ENCODE assay signal across 8 mouse cellular contexts in genomic region chr17:33782067-33782466, GRCm38 (mm10). TPM values are rescaled to one million over a fixed set of nuclear protein-coding genes. Genes with fewer than 3 reads are reported as not detected.
DNase-seq lines count a peak whose midpoint lies in the region; ATAC-seq and TF ChIP-seq lines count a peak whose summit lies in the region.

No protein-coding gene starts in this region.

- no peaks in the 10 kb centered on the region for H3K27me3 ChIP-seq in spleen, adult 2 months (ENCODE audit: control insufficient read depth, insufficient read depth, low read length)
- H3K27me3 ChIP-seq in forebrain, embryonic 11.5 days (ENCODE audit: control insufficient read depth, insufficient read depth, low read length), result no peaks in the 10 kb centered on the region
- no peaks in the 10 kb centered on the region for H3K27me3 ChIP-seq in limb, embryonic 12.5 days
- no peaks in the 10 kb centered on the region for H3K27me3 ChIP-seq in stomach, embryonic 16.5 days (ENCODE audit: control insufficient read depth, insufficient read depth, low read length)

- no peak for DNase-seq in spleen, adult 2 months (ENCODE audit: low read depth in 1 of 2, low spot score in 2 of 2)
- no peak for DNase-seq in spleen, postnatal 14 days (ENCODE audit: low spot score in 2 of 2)
- DNase-seq in forebrain, embryonic 11.5 days (ENCODE audit: low spot score), result no peak
- DNase-seq in embryo, embryonic 10 days (ENCODE audit: low spot score), result no peak
- DNase-seq in spleen, postnatal 36 days (ENCODE audit: low spot score in 2 of 2), result no peak
- DNase-seq in left cerebral cortex, postnatal 10 days (ENCODE audit: extremely low spot score in 1 of 2, low spot score in 2 of 2), result no peak

- ATAC-seq in forebrain, embryonic 11.5 days (replicated peaks; ENCODE audit: low FRiP score), result no peak
- ATAC-seq in limb, embryonic 12.5 days (ENCODE audit: insufficient number of reproducible peaks, insufficient read depth, low FRiP score, low TSS enrichment, low read depth), result no peak
- no peak for ATAC-seq in stomach, embryonic 16.5 days (ENCODE audit: insufficient read depth, low FRiP score)

- H3K36me3 ChIP-seq in spleen, adult 2 months (ENCODE audit: control insufficient read depth, insufficient read depth, low read length), result no peaks in the 10 kb centered on the region
- H3K36me3 ChIP-seq in forebrain, embryonic 11.5 days (ENCODE audit: control insufficient read depth, insufficient read depth, low read length), result no peaks in the 10 kb centered on the region
- peaks cover 14% of the 10 kb centered on the region for H3K36me3 ChIP-seq in limb, embryonic 12.5 days
- H3K36me3 ChIP-seq in stomach, embryonic 16.5 days (ENCODE audit: control insufficient read depth, insufficient read depth, low read length), result no peaks in the 10 kb centered on the region

- H3K9ac ChIP-seq in forebrain, embryonic 11.5 days (ENCODE audit: low read length), result peak overlapping the region; percentile 63
- H3K9ac ChIP-seq in limb, embryonic 12.5 days (replicated peaks), result peak overlapping the region; percentile 66; the same call in 1 of the 2 replicates
- H3K9ac ChIP-seq in stomach, embryonic 16.5 days (ENCODE audit: low read length), result peak overlapping the region; percentile 75

- peaks cover 17% of the 10 kb centered on the region for H3K4me1 ChIP-seq in spleen, adult 2 months (ENCODE audit: control insufficient read depth, insufficient read depth, insufficient read length)
- H3K4me1 ChIP-seq in forebrain, embryonic 11.5 days (replicated peaks; ENCODE audit: control insufficient read depth, insufficient read depth, low read length), result 0 out of 2 replicates have a peak, but pooled peaks cover 2% of the 10 kb centered on the region
- peaks cover 51% of the 10 kb centered on the region for H3K4me1 ChIP-seq in limb, embryonic 12.5 days (replicated peaks)
- peaks cover 49% of the 10 kb centered on the region for H3K4me1 ChIP-seq in stomach, embryonic 16.5 days (ENCODE audit: control insufficient read depth, insufficient read depth, low read length)

- H3K27ac ChIP-seq in spleen, adult 2 months (ENCODE audit: insufficient read depth, low read length), result peak overlapping the region; percentile 13; the same call in 1 of the 2 replicates
- no peak overlapping the region for H3K27ac ChIP-seq in forebrain, embryonic 11.5 days (ENCODE audit: low read depth, low read length)
- H3K27ac ChIP-seq in limb, embryonic 12.5 days, result peak overlapping the region; percentile 98
- peak overlapping the region; percentile 89 for H3K27ac ChIP-seq in stomach, embryonic 16.5 days (ENCODE audit: low read length)

- 32% methylated on average over 4 of the region's 4 CpGs for WGBS in spleen, adult 2 months
- 37% methylated on average over 4 of the region's 4 CpGs for WGBS in forebrain, embryonic 11.5 days
- 43% methylated on average over 4 of the region's 4 CpGs for WGBS in limb, embryonic 12.5 days
- 39% methylated on average over 4 of the region's 4 CpGs for WGBS in stomach, embryonic 16.5 days

- no peaks in the 10 kb centered on the region for H3K9me3 ChIP-seq in forebrain, embryonic 11.5 days (ENCODE audit: control insufficient read depth, low read length)
- H3K9me3 ChIP-seq in limb, embryonic 12.5 days, result no peaks in the 10 kb centered on the region
- no peaks in the 10 kb centered on the region for H3K9me3 ChIP-seq in stomach, embryonic 16.5 days (replicated peaks; ENCODE audit: control insufficient read depth, low read length)

- H3K4me2 ChIP-seq in forebrain, embryonic 11.5 days (ENCODE audit: low read depth, low read length, severe bottlenecking), result peak overlapping the region; percentile 91
- H3K4me2 ChIP-seq in limb, embryonic 12.5 days, result peak overlapping the region; percentile 81
- peak overlapping the region; percentile 92 for H3K4me2 ChIP-seq in stomach, embryonic 16.5 days (ENCODE audit: low read depth, low read length)

- no peak for TF ChIP-seq CTCF in spleen, adult 2 months (IDR thresholded peaks at IDR 0.05; ENCODE audit: extremely low read depth, insufficient read depth, insufficient read length, insufficient replicate concordance)

- peak overlapping the region; percentile 52; the same call in 1 of the 2 replicates for H3K4me3 ChIP-seq in spleen, adult 2 months (ENCODE audit: extremely low read depth, insufficient read depth, insufficient read length)
- peak overlapping the region; percentile 46 for H3K4me3 ChIP-seq in forebrain, embryonic 11.5 days (ENCODE audit: low read depth, low read length)
- H3K4me3 ChIP-seq in limb, embryonic 12.5 days (replicated peaks), result peak overlapping the region; percentile 54
- peak overlapping the region; percentile 57 for H3K4me3 ChIP-seq in stomach, embryonic 16.5 days (replicated peaks; ENCODE audit: low read length)

- no peak for TF ChIP-seq POLR2A in spleen, adult 2 months (IDR thresholded peaks at IDR 0.05; ENCODE audit: low read depth, low read length)

- intact Hi-C loops in left cerebral cortex, postnatal 10 days (cut with DNase I), result no loop called here

RNA-seq across cellular contexts. Expression of gene Angptl4, which starts 0.4 kb away (rescaled TPM):
- polyA plus RNA-seq in spleen, adult 2 months (2012; rRNA removed), result 15.6 and 21.5 TPM in 2 replicates
- polyA plus RNA-seq in forebrain, embryonic 11.5 days (2014; fragmentation: Nextera tagmentation; extraction: Ambion mirVana), result 16.6 and 20.9 TPM in 2 replicates
- 43.2 and 43.7 TPM in 2 replicates for polyA plus RNA-seq in limb, embryonic 12.5 days (2016; fragmentation: Nextera tagmentation; extraction: Ambion mirVana)
- polyA plus RNA-seq in stomach, embryonic 16.5 days (2015; fragmentation: Nextera tagmentation; extraction: Ambion mirVana), result 25.8 and 30.7 TPM in 2 replicates
- 1 to 10 TPM; 5.2 to 9.1 TPM for total RNA-seq in left cerebral cortex, postnatal 10 days (2021)

RNA-seq across cellular contexts. Expression of gene Rab11b, which starts 21.7 kb away (rescaled TPM):
- polyA plus RNA-seq in spleen, adult 2 months (2012; rRNA removed), result 225 and 270 TPM in 2 replicates
- polyA plus RNA-seq in forebrain, embryonic 11.5 days (2014; fragmentation: Nextera tagmentation; extraction: Ambion mirVana), result 330 and 338 TPM in 2 replicates
- polyA plus RNA-seq in limb, embryonic 12.5 days (2016; fragmentation: Nextera tagmentation; extraction: Ambion mirVana), result 335 and 351 TPM in 2 replicates
- 212 and 237 TPM in 2 replicates for polyA plus RNA-seq in stomach, embryonic 16.5 days (2015; fragmentation: Nextera tagmentation; extraction: Ambion mirVana)
- total RNA-seq in left cerebral cortex, postnatal 10 days (2021), result 100 to 1,000 TPM; 336 to 350 TPM

RNA-seq across cellular contexts. Expression of gene Kank3, which starts 28.3 kb away (rescaled TPM):
- polyA plus RNA-seq in spleen, adult 2 months (2012; rRNA removed), result 56.8 and 74.6 TPM in 2 replicates
- polyA plus RNA-seq in forebrain, embryonic 11.5 days (2014; fragmentation: Nextera tagmentation; extraction: Ambion mirVana), result 30.4 and 31.1 TPM in 2 replicates
- polyA plus RNA-seq in limb, embryonic 12.5 days (2016; fragmentation: Nextera tagmentation; extraction: Ambion mirVana), result 28.1 and 28.7 TPM in 2 replicates
- 24.8 and 29.0 TPM in 2 replicates for polyA plus RNA-seq in stomach, embryonic 16.5 days (2015; fragmentation: Nextera tagmentation; extraction: Ambion mirVana)
- 10 to 100 TPM; 37.9 to 38.2 TPM for total RNA-seq in left cerebral cortex, postnatal 10 days (2021)

RNA-seq across cellular contexts. Expression of gene Rps28, which starts 42.3 kb away (rescaled TPM):
- polyA plus RNA-seq in spleen, adult 2 months (2012; rRNA removed), result 746 and 860 TPM in 2 replicates
- 758 and 759 TPM in 2 replicates for polyA plus RNA-seq in forebrain, embryonic 11.5 days (2014; fragmentation: Nextera tagmentation; extraction: Ambion mirVana)
- polyA plus RNA-seq in limb, embryonic 12.5 days (2016; fragmentation: Nextera tagmentation; extraction: Ambion mirVana), result 1,001 and 1,020 TPM in 2 replicates
- polyA plus RNA-seq in stomach, embryonic 16.5 days (2015; fragmentation: Nextera tagmentation; extraction: Ambion mirVana), result 740 and 935 TPM in 2 replicates
- total RNA-seq in left cerebral cortex, postnatal 10 days (2021), result 100 to 1,000 TPM; 861 to 875 TPM

RNA-seq across cellular contexts. Expression of gene Ndufa7, which starts 42.3 kb away (rescaled TPM):
- polyA plus RNA-seq in spleen, adult 2 months (2012; rRNA removed), result 158 and 201 TPM in 2 replicates
- 374 and 400 TPM in 2 replicates for polyA plus RNA-seq in forebrain, embryonic 11.5 days (2014; fragmentation: Nextera tagmentation; extraction: Ambion mirVana)
- polyA plus RNA-seq in limb, embryonic 12.5 days (2016; fragmentation: Nextera tagmentation; extraction: Ambion mirVana), result 458 and 462 TPM in 2 replicates
- polyA plus RNA-seq in stomach, embryonic 16.5 days (2015; fragmentation: Nextera tagmentation; extraction: Ambion mirVana), result 442 and 446 TPM in 2 replicates
- 100 to 1,000 TPM; 225 to 228 TPM for total RNA-seq in left cerebral cortex, postnatal 10 days (2021)
